Mouse (Mus musculus): Measurements from ENCODE around the gene Tlk1. TPM values are rescaled to one million over a fixed set of nuclear protein-coding genes. Genes with fewer than 3 reads are reported as not detected.

Tlk1 gene
- total RNA-seq, 1 experiment from 2014 or later, result 63.6 TPM

- no peak for ATAC-seq (replicated peaks in 1 of 2; ENCODE audit: insufficient read depth in 1 of 2, low FRiP score in 2 of 2, low TSS enrichment in 1 of 2, low read depth in 1 of 2, poor library complexity in 2 of 2, severe bottlenecking in 2 of 2)
These were observed 82.9 kb downstream of the Tlk1 start for GRCm38 (mm10) chr2:70742588-70742987.

GRCm38 (mm10) chr2:70741901-70742300 lies 83.6 kb downstream of the Tlk1 start:
- no peak for ATAC-seq (replicated peaks in 1 of 2; ENCODE audit: insufficient read depth in 1 of 2, low FRiP score in 2 of 2, low TSS enrichment in 1 of 2, low read depth in 1 of 2, poor library complexity in 2 of 2, severe bottlenecking in 2 of 2)

GRCm38 (mm10) chr2:70736008-70736407 lies 89.5 kb downstream of the Tlk1 start:
- no peak for ATAC-seq (replicated peaks in 1 of 2; ENCODE audit: insufficient read depth in 1 of 2, low FRiP score in 2 of 2, low TSS enrichment in 1 of 2, low read depth in 1 of 2, poor library complexity in 2 of 2, severe bottlenecking in 2 of 2)

- ATAC-seq (replicated peaks in 1 of 2; ENCODE audit: insufficient read depth in 1 of 2, low FRiP score in 2 of 2, low TSS enrichment in 1 of 2, low read depth in 1 of 2, poor library complexity in 2 of 2, severe bottlenecking in 2 of 2), result no peak
These were observed 90.0 kb downstream of the Tlk1 start for GRCm38 (mm10) chr2:70735534-70735933.

GRCm38 (mm10) chr2:70727089-70727488 lies 98.4 kb downstream of the Tlk1 start:
- no peak for ATAC-seq (replicated peaks in 1 of 2; ENCODE audit: insufficient read depth in 1 of 2, low FRiP score in 2 of 2, low TSS enrichment in 1 of 2, low read depth in 1 of 2, poor library complexity in 2 of 2, severe bottlenecking in 2 of 2)

- no peak for ATAC-seq (replicated peaks in 1 of 2; ENCODE audit: insufficient read depth in 1 of 2, low FRiP score in 2 of 2, low TSS enrichment in 1 of 2, low read depth in 1 of 2, poor library complexity in 2 of 2, severe bottlenecking in 2 of 2)
These were observed 101.8 kb downstream of the Tlk1 start for GRCm38 (mm10) chr2:70723610-70724243.

GRCm38 (mm10) chr2:70710878-70711277 lies 114.7 kb downstream of the Tlk1 start:
- no peak for ATAC-seq (replicated peaks in 1 of 2; ENCODE audit: insufficient read depth in 1 of 2, low FRiP score in 2 of 2, low TSS enrichment in 1 of 2, low read depth in 1 of 2, poor library complexity in 2 of 2, severe bottlenecking in 2 of 2)

- no peak for ATAC-seq (replicated peaks in 1 of 2; ENCODE audit: insufficient read depth in 1 of 2, low FRiP score in 2 of 2, low TSS enrichment in 1 of 2, low read depth in 1 of 2, poor library complexity in 2 of 2, severe bottlenecking in 2 of 2)
These were observed 115.3 kb downstream of the Tlk1 start for GRCm38 (mm10) chr2:70710236-70710635.

GRCm38 (mm10) chr2:70708986-70709730 lies 116.4 kb downstream of the Tlk1 start:
- ATAC-seq (replicated peaks in 1 of 2; ENCODE audit: insufficient read depth in 1 of 2, low FRiP score in 2 of 2, low TSS enrichment in 1 of 2, low read depth in 1 of 2, poor library complexity in 2 of 2, severe bottlenecking in 2 of 2), result no peak

GRCm38 (mm10) chr2:70702403-70702802 lies 123.1 kb downstream of the Tlk1 start:
- ATAC-seq (replicated peaks in 1 of 2; ENCODE audit: insufficient read depth in 1 of 2, low FRiP score in 2 of 2, low TSS enrichment in 1 of 2, low read depth in 1 of 2, poor library complexity in 2 of 2, severe bottlenecking in 2 of 2), result peak; percentile 12 to 26; a peak in 1 of 4 replicates

GRCm38 (mm10) chr2:70701571-70701970 lies 124.0 kb downstream of the Tlk1 start:
- peak; percentile 44 to 68; a peak in 3 of 4 replicates for ATAC-seq (replicated peaks in 1 of 2; ENCODE audit: insufficient read depth in 1 of 2, low FRiP score in 2 of 2, low TSS enrichment in 1 of 2, low read depth in 1 of 2, poor library complexity in 2 of 2, severe bottlenecking in 2 of 2)

- ATAC-seq (replicated peaks in 1 of 2; ENCODE audit: insufficient read depth in 1 of 2, low FRiP score in 2 of 2, low TSS enrichment in 1 of 2, low read depth in 1 of 2, poor library complexity in 2 of 2, severe bottlenecking in 2 of 2), result no peak
These were observed 124.7 kb downstream of the Tlk1 start for GRCm38 (mm10) chr2:70700851-70701250.

- ATAC-seq (replicated peaks in 1 of 2; ENCODE audit: insufficient read depth in 1 of 2, low FRiP score in 2 of 2, low TSS enrichment in 1 of 2, low read depth in 1 of 2, poor library complexity in 2 of 2, severe bottlenecking in 2 of 2), result no peak
These were observed 129.8 kb downstream of the Tlk1 start for GRCm38 (mm10) chr2:70695712-70696111.

GRCm38 (mm10) chr2:70690195-70690594 lies 135.3 kb downstream of the Tlk1 start:
- ATAC-seq (replicated peaks in 1 of 2; ENCODE audit: insufficient read depth in 1 of 2, low FRiP score in 2 of 2, low TSS enrichment in 1 of 2, low read depth in 1 of 2, poor library complexity in 2 of 2, severe bottlenecking in 2 of 2), result no peak

- no peak for ATAC-seq (replicated peaks in 1 of 2; ENCODE audit: insufficient read depth in 1 of 2, low FRiP score in 2 of 2, low TSS enrichment in 1 of 2, low read depth in 1 of 2, poor library complexity in 2 of 2, severe bottlenecking in 2 of 2)
These were observed 137.0 kb downstream of the Tlk1 start for GRCm38 (mm10) chr2:70688454-70689078.

- no peak for ATAC-seq (replicated peaks in 1 of 2; ENCODE audit: insufficient read depth in 1 of 2, low FRiP score in 2 of 2, low TSS enrichment in 1 of 2, low read depth in 1 of 2, poor library complexity in 2 of 2, severe bottlenecking in 2 of 2)
These were observed 143.2 kb downstream of the Tlk1 start for GRCm38 (mm10) chr2:70682324-70682723.

GRCm38 (mm10) chr2:70673445-70674126 lies 151.9 kb downstream of the Tlk1 start:
- no peak for ATAC-seq (replicated peaks in 1 of 2; ENCODE audit: insufficient read depth in 1 of 2, low FRiP score in 2 of 2, low TSS enrichment in 1 of 2, low read depth in 1 of 2, poor library complexity in 2 of 2, severe bottlenecking in 2 of 2)

- no peak for ATAC-seq (replicated peaks in 1 of 2; ENCODE audit: insufficient read depth in 1 of 2, low FRiP score in 2 of 2, low TSS enrichment in 1 of 2, low read depth in 1 of 2, poor library complexity in 2 of 2, severe bottlenecking in 2 of 2)
These were observed 153.1 kb downstream of the Tlk1 start for GRCm38 (mm10) chr2:70672476-70672875.
